Comparison of ENCODE assay signal across 19 mouse cellular contexts in genomic region chr16:91593262-91593661, GRCm38 (mm10). TPM values are rescaled to one million over a fixed set of nuclear protein-coding genes. Genes with fewer than 3 reads are reported as not detected.
DNase-seq lines count a peak whose midpoint lies in the region; ATAC-seq and TF ChIP-seq lines count a peak whose summit lies in the region.
"Had no signal": no experiment of that assay in that cellular context is flagged by ENCODE, and none has a peak within 500 bp of the region (broad histone marks: within the 10 kb centered on the region; RNA-seq: fewer than 3 reads in every experiment).

No protein-coding gene starts in this region.

- ATAC-seq in G1E (ENCODE audit: extremely low read depth, insufficient number of reproducible peaks, low FRiP score, poor library complexity, severe bottlenecking), result no peak
- ATAC-seq: forebrain, embryonic 15.5 days; hindbrain, postnatal 0 days; intestine, embryonic 15.5 days; Patski had no signal

- H3K4me1 ChIP-seq in thymus, adult 2 months (replicated peaks; ENCODE audit: control insufficient read depth, insufficient read depth, low read length), result peaks cover 52% of the 10 kb centered on the region
- peaks cover 62% of the 10 kb centered on the region for H3K4me1 ChIP-seq in G1E (ENCODE audit: insufficient read depth, low read depth, low read length)

- no peak overlapping the region for H3K4me3 ChIP-seq in thymus, adult 2 months (ENCODE audit: control insufficient read depth, insufficient read depth, low read length)
- peak overlapping the region; percentile 48; the same call in 1 of the 2 replicates for H3K4me3 ChIP-seq in G1E (ENCODE audit: low read depth, low read length)
- H3K4me3 ChIP-seq: embryonic facial prominence, embryonic 10.5 days; forebrain, embryonic 15.5 days; heart, adult 2 months; heart, embryonic 15.5 days; hindbrain, embryonic 13.5 days; intestine, embryonic 15.5 days had no signal

- no peak for TF ChIP-seq POLR2A in thymus, adult 2 months (IDR thresholded peaks at IDR 0.05; ENCODE audit: control insufficient read depth, extremely low read depth, insufficient read depth, low read length, poor library complexity)

- WGBS in thymus, adult 2 months, result 1% methylated on average over 3 of the region's 3 CpGs

- DNase-seq in thymus, adult 2 months, result peak; percentile 31
- DNase-seq in thymus, postnatal 4 days, result no peak
- DNase-seq in G1E (ENCODE audit: low spot score) (no peak), MN1 (ENCODE audit: low spot score) (no peak)
- peak; percentile 60 for DNase-seq in naive thymus-derived CD4-positive, alpha-beta T cell, adult 2 months (ENCODE audit: low read depth)
- peak; percentile 21 to 45 for DNase-seq in thymus, postnatal 36 days
- DNase-seq in lung, postnatal 10 days, result no peak
- DNase-seq: adrenal gland, adult 2 months; adrenal gland, postnatal 36 days; cerebellum, postnatal 10 days; heart, adult 2 months; heart, postnatal 14 days had no signal

- peak overlapping the region; percentile 45; the same call in 1 of the 2 replicates for H3K27ac ChIP-seq in thymus, adult 2 months (ENCODE audit: control insufficient read depth, insufficient read depth, low read length)
- H3K27ac ChIP-seq: embryonic facial prominence, embryonic 10.5 days; forebrain, embryonic 15.5 days; heart, adult 2 months; heart, embryonic 15.5 days; hindbrain, embryonic 13.5 days; hindbrain, postnatal 0 days; intestine, embryonic 15.5 days had no signal

- H3K9me3 ChIP-seq in G1E (replicated peaks), result no peaks in the 10 kb centered on the region
- H3K9me3 ChIP-seq: embryonic facial prominence, embryonic 10.5 days; forebrain, embryonic 15.5 days; heart, embryonic 15.5 days; hindbrain, embryonic 13.5 days; intestine, embryonic 15.5 days had no signal

- no peaks in the 10 kb centered on the region for H3K27me3 ChIP-seq in thymus, adult 2 months (ENCODE audit: control insufficient read depth, insufficient read depth, low read length)
- H3K27me3 ChIP-seq in G1E (ENCODE audit: insufficient read depth, low read length), result no peaks in the 10 kb centered on the region; the same call in 1 of the 2 replicates
- H3K27me3 ChIP-seq: forebrain, embryonic 15.5 days; heart, embryonic 15.5 days; intestine, embryonic 15.5 days; Patski had no signal

- H3K36me3 ChIP-seq in thymus, adult 2 months (ENCODE audit: control insufficient read depth, insufficient read depth, low read length), result no peaks in the 10 kb centered on the region
- peaks cover 48% of the 10 kb centered on the region for H3K36me3 ChIP-seq in G1E (replicated peaks)
- H3K36me3 ChIP-seq: forebrain, embryonic 15.5 days; heart, embryonic 15.5 days; intestine, embryonic 15.5 days had no signal

- TF ChIP-seq CTCF in thymus, adult 2 months (IDR thresholded peaks at IDR 0.05; ENCODE audit: borderline replicate concordance, control insufficient read depth, extremely low read depth, insufficient read depth, low read length, poor library complexity), result no peak
- no peak for TF ChIP-seq CTCF in G1E (IDR thresholded peaks at IDR 0.05; ENCODE audit: low read depth, low read length)

RNA-seq across cellular contexts. Expression of gene Tmem50b, which starts 4.3 kb away (rescaled TPM):
- polyA plus RNA-seq in thymus, adult 2 months (2012; rRNA removed), result 34.8 and 37.8 TPM in 2 replicates
- 18.8 and 25.1 TPM in 2 replicates for total RNA-seq in G1E (2014; fragmentation: Nextera tagmentation)
- 17.9 and 19.7 TPM in 2 replicates for total RNA-seq in G1E (2017)
- polyA plus RNA-seq in G1E (2012), result 1.4 and 1.8 TPM in 2 replicates

RNA-seq across cellular contexts. Expression of gene Dnajc28, which starts 25.6 kb away (rescaled TPM):
- polyA plus RNA-seq in thymus, adult 2 months (2012; rRNA removed), result 1.3 and 2.0 TPM in 2 replicates
- 7.4 and 8.0 TPM in 2 replicates for total RNA-seq in G1E (2014; fragmentation: Nextera tagmentation)
- 4.6 and 5.1 TPM in 2 replicates for total RNA-seq in G1E (2017)
- polyA plus RNA-seq in G1E (2012), result 0.40 and 0.76 TPM in 2 replicates

RNA-seq across cellular contexts. Expression of gene Ifngr2, which starts 46.4 kb away (rescaled TPM):
- polyA plus RNA-seq in thymus, adult 2 months (2012; rRNA removed), result 33.4 and 34.4 TPM in 2 replicates
- 30.8 and 38.9 TPM in 2 replicates for total RNA-seq in G1E (2014; fragmentation: Nextera tagmentation)
- total RNA-seq in G1E (2017), result 17.3 and 20.8 TPM in 2 replicates
- polyA plus RNA-seq in G1E (2012), result 20.0 and 25.3 TPM in 2 replicates

RNA-seq across cellular contexts. Expression of gene Gart, which starts 53.5 kb away (rescaled TPM):
- 44.6 and 48.6 TPM in 2 replicates for polyA plus RNA-seq in thymus, adult 2 months (2012; rRNA removed)
- total RNA-seq in G1E (2014; fragmentation: Nextera tagmentation) (193 and 200 TPM in 2 replicates), G1E (2017) (275 and 327 TPM in 2 replicates)
- 631 and 715 TPM in 2 replicates for polyA plus RNA-seq in G1E (2012)

RNA-seq across cellular contexts. Expression of gene Son, which starts 54.0 kb away (rescaled TPM):
- 258 and 261 TPM in 2 replicates for polyA plus RNA-seq in thymus, adult 2 months (2012; rRNA removed)
- total RNA-seq in G1E (2014; fragmentation: Nextera tagmentation), result 573 and 598 TPM in 2 replicates
- total RNA-seq in G1E (2017), result 239 and 264 TPM in 2 replicates
- polyA plus RNA-seq in G1E (2012), result 42.3 and 43.9 TPM in 2 replicates

Comparison
In these comparisons a context has a peak if more than half of its experiments do, and no peak if none do; other contexts are left out.
1. DNase-seq: peak in thymus, adult 2 months (single experiment), naive thymus-derived CD4-positive, alpha-beta T cell, adult 2 months (single experiment) and thymus, postnatal 36 days (2 of 2); none in thymus, postnatal 4 days (single experiment), G1E (single experiment), MN1 (single experiment) and lung, postnatal 10 days (single experiment).
2. RNA of gene Tmem50b, which starts 4.3 kb away (polyA plus RNA-seq): 34.8 to 37.8 TPM in thymus, adult 2 months; 1.4 to 1.8 TPM in G1E; every median in the first group is over 10 times any median in the second.